Mouse (Mus musculus) embryonic facial prominence, embryonic 12.5 days (tissue): ENCODE results near the gene Idua. TPM values are rescaled to one million over a fixed set of nuclear protein-coding genes. Genes with fewer than 3 reads are reported as not detected.

Experiments used
- ATAC-seq: fragments of 200-750 bp; cut with Nextera tagmentation; 2 replicates; pipeline ENCODE4 v1.8.0; 2017; ENCODE audit not compliant: insufficient number of reproducible peaks, insufficient read depth, low FRiP score, low TSS enrichment
- H3K27ac ChIP-seq: fragments of 300-500 bp; sonication (generic); 2 replicates; pipeline ENCODE4 v1.5.1; 2016; ENCODE audit warnings: mild to moderate bottlenecking
- H3K27me3 ChIP-seq: fragments of 300-500 bp; sonication (generic); 2 replicates; pipeline ENCODE4 v1.6.1; 2016; ENCODE audit warnings: mild to moderate bottlenecking, moderate library complexity
- H3K36me3 ChIP-seq: fragments of 300-500 bp; sonication (generic); 2 replicates; pipeline ENCODE4 v1.6.1; 2016; ENCODE audit warnings: mild to moderate bottlenecking
- H3K4me1 ChIP-seq: fragments of 300-500 bp; sonication (generic); 2 replicates; pipeline ENCODE4 v1.6.1; 2016
- H3K4me2 ChIP-seq: fragments of 300-500 bp; sonication (generic); replicated peaks from 2 replicates; pipeline ENCODE4 v1.6.1; 2016; ENCODE audit warnings: mild to moderate bottlenecking, moderate library complexity
- H3K4me3 ChIP-seq: fragments of 300-500 bp; sonication (generic); 2 replicates; pipeline ENCODE4 v1.5.1; 2016; ENCODE audit warnings: mild to moderate bottlenecking
- H3K9ac ChIP-seq: fragments of 300-500 bp; sonication (generic); 2 replicates; pipeline ENCODE4 v1.6.1; 2016; ENCODE audit warnings: mild to moderate bottlenecking, moderate library complexity
- H3K9me3 ChIP-seq: fragments of 300-500 bp; sonication (generic); 2 replicates; pipeline ENCODE4 v1.6.1; 2016; ENCODE audit warnings: mild to moderate bottlenecking, moderate library complexity
- WGBS: fragments of 180-500 bp; shearing (Covaris S2); methylation state at CpG from one replicate; pipeline ENCODE4 v1.1.7; 2016; 5-methylcytosine and 5-hydroxymethylcytosine counted together
- polyA plus RNA-seq: library from polyadenylated mRNA; unstranded; fragments of >200 nt; fragmentation: Nextera tagmentation; extraction: Ambion mirVana; gene quantifications from 2 replicates; pipeline ENCODE4 v1.2.1, GENCODE M21; 2016

The Idua gene
- polyA plus RNA-seq, 1 experiment from 2014 or later: 14.5 TPM

DNA sequence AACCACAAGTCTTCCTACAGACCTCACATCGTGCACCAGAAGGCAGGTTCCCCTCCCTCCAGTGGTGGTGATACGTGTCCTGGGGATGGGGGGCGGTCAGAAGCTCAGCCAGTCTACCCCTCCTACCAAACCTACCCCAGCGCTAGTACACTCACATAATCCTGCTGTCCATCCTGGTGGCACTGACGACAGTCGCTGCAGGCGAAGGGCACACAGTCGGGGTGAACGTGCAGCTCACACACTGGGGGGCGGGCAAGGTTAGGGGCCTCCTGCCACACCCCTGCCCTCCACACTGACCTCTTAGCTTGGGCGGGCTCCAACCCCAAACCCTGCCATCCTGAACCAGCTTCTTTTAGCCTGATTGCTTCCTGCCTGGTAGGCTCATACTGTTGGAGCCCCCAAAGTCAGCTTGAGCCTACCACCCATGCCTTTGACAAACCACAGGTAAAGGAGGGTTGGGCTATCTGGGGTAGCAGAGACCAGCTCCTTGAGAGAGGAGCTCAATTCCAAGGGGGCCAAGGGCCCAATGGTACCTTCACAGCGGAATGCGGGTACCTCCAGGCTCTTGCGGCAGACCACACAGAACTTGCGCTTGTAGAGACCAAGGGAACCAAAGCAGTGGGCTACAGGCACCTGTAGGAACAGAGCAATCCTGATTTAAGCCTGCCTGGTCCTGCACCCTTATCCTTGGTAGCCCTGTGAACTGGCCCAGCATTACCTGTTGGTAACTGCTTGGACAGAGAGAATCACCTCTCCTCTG is 4.1 kb upstream of the Idua start:
- no peak overlapping the region for H3K4me3 ChIP-seq
- no peaks in the 10 kb centered on the region for H3K9me3 ChIP-seq
- no peak for ATAC-seq
- WGBS: 92% methylated on average over 15 of the region's 15 CpGs
- H3K27ac ChIP-seq: no peak overlapping the region
- H3K4me2 ChIP-seq: no peak overlapping the region
- peaks cover 54% of the 10 kb centered on the region for H3K36me3 ChIP-seq
- peaks cover 14% of the 10 kb centered on the region for H3K4me1 ChIP-seq
- H3K9ac ChIP-seq: no peak overlapping the region
- H3K27me3 ChIP-seq: no peaks in the 10 kb centered on the region

GRCm38 (mm10) chr5:108657406-108657805 is 2.7 kb upstream of the Idua start:
- Histone ChIP-seq H3K9me3 (no peaks in the 10 kb centered on the region), H3K9ac (no peak overlapping the region), H3K27me3 (no peaks in the 10 kb centered on the region), H3K4me2 (no peak overlapping the region), H3K27ac (no peak overlapping the region), H3K4me3 (no peak overlapping the region), H3K4me1 (peaks cover 14% of the 10 kb centered on the region), H3K36me3 (peaks cover 50% of the 10 kb centered on the region)
- no peak for ATAC-seq
- 76% methylated on average over 5 of the region's 5 CpGs for WGBS

GRCm38 (mm10) chr5:108658611-108659010 is 1.5 kb upstream of the Idua start:
- Histone ChIP-seq H3K4me3 (no peak overlapping the region), H3K9ac (no peak overlapping the region), H3K4me1 (peaks cover 14% of the 10 kb centered on the region), H3K36me3 (peaks cover 38% of the 10 kb centered on the region), H3K27ac (no peak overlapping the region), H3K9me3 (no peaks in the 10 kb centered on the region), H3K27me3 (no peaks in the 10 kb centered on the region), H3K4me2 (no peak overlapping the region)
- WGBS: 82% methylated on average over 1 of the region's 1 CpGs
- no peak for ATAC-seq

DNA sequence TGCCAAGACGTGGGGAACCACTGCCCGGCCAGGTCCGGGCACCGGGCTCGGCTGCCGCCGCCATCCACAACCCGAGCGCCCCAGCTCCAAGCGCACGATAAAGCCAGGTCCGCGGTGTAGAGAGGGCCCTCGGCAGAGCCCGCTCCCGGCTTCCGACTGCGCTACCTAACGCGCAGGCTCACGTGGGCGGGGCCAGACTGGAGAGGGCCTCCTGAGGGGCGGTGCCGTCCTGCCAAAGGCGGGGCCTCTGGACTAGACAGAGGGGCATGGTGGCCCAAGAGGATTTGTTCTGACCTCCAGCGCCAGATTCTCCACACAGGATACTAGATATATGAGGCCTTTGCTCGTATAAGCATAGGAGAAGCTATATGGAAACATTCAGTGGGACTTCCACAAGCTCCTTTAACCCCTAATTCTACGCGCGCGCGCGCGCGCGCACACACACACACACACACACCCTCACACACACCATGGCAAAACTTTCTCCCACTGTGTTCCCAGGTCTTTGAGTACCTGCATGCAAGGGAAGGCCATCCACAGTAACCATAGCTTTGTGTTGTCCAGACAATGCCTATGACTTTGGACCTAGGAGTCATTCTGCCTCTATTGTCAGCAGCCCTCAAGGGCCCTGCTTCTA is 619 bp downstream of the Idua start:
- Histone ChIP-seq H3K9me3 (no peaks in the 10 kb centered on the region), H3K36me3 (peaks cover 17% of the 10 kb centered on the region; the same call in 1 of the 2 replicates), H3K4me1 (peaks cover 14% of the 10 kb centered on the region), H3K27me3 (no peaks in the 10 kb centered on the region), H3K9ac (peak overlapping the region; percentile 87), H3K27ac (no peak overlapping the region), H3K4me2 (peak overlapping the region; percentile 90), H3K4me3 (peak overlapping the region; percentile 89)
- ATAC-seq: peak; percentile 98
- WGBS: 12% methylated on average over 36 of the region's 36 CpGs

DNA sequence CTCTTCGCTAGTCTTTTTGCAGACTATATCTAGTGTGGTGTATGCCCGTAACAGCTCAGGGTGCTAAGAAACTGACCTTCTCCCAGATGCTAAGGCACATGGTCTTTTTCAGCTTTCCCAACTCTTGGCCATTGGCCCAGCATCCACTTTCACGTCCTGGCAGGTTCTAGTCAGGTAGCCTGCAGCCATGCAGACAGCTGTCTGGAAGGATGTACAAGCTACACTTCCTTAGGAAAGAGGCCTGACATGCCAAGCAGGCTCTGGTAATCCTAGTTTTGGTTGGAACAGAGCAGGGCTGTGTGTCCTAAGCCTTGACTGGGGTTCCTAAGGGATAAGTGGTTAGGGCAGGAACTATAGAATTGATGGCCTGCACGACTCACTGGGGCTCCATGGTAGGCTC is 2.6 kb downstream of the Idua start:
- Histone ChIP-seq H3K9me3 (no peaks in the 10 kb centered on the region), H3K4me2 (no peak overlapping the region), H3K36me3 (peaks cover under 1% of the 10 kb centered on the region; the same call in 1 of the 2 replicates), H3K4me3 (no peak overlapping the region), H3K9ac (no peak overlapping the region), H3K27me3 (no peaks in the 10 kb centered on the region), H3K4me1 (peaks cover 14% of the 10 kb centered on the region), H3K27ac (no peak overlapping the region)
- no peak for ATAC-seq
- 77% methylated on average over 4 of the region's 4 CpGs for WGBS

DNA sequence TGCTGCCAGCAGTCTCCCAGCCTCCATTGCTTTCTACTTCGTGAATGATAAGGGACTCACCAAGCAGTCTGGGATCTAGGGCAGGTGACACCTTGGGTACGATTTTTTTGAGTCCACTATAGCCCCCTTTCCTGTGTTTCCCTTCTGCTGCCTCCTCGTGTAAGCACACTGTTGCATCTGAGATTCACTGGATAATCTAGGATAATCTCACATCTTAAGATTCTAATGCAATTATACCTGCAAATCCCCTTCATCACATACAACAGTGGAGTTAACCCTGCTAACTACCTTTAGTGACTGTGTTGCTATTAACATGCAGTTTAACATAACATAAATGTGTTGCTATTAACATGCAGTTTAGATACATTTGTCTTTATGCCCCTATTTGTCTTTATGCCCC is 4.9 kb downstream of the Idua start:
- WGBS: 49% methylated on average over 3 of the region's 3 CpGs
- ATAC-seq: no peak
- Histone ChIP-seq H3K4me2 (no peak overlapping the region), H3K4me1 (peaks cover 15% of the 10 kb centered on the region), H3K9me3 (no peaks in the 10 kb centered on the region), H3K27me3 (no peaks in the 10 kb centered on the region), H3K9ac (no peak overlapping the region), H3K27ac (no peak overlapping the region), H3K4me3 (no peak overlapping the region), H3K36me3 (no peaks in the 10 kb centered on the region)

GRCm38 (mm10) chr5:108667370-108667769 is 7.2 kb downstream of the Idua start:
- H3K27ac ChIP-seq: no peak overlapping the region
- ATAC-seq: no peak
- WGBS: 60% methylated on average over 2 of the region's 2 CpGs
- H3K4me3 ChIP-seq: no peak overlapping the region
- no peak overlapping the region for H3K9ac ChIP-seq
- no peak overlapping the region for H3K4me2 ChIP-seq
- peaks cover 13% of the 10 kb centered on the region for H3K36me3 ChIP-seq
- no peaks in the 10 kb centered on the region for H3K27me3 ChIP-seq
- H3K9me3 ChIP-seq: no peaks in the 10 kb centered on the region
- peaks cover 18% of the 10 kb centered on the region for H3K4me1 ChIP-seq

DNA sequence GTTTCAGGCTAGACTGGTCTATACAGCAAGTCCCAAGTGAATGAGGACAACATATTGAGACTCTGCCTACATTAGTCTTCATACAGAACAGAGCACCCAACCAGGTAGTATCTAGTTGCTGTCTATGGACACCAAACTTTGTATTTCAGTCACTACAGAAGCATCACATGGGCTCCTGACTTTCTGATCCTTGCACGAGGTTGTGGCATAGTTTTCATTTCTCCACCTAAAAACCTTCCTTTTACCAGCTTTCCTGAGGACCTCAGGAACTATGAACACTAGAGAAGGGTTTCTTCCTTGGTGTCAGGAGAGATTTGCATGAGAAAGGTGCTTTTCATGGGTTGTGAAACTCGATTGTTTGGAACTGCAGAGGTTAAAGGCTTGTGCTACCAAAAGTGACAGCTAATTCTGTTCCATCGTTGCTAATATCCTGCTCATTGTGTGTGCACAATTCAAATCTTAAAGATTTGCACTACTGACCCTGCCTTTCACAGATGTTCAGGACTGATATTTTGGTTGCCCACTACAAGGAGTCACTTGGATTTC is 8.3 kb downstream of the Idua start:
- H3K27me3 ChIP-seq: no peaks in the 10 kb centered on the region
- peaks cover 15% of the 10 kb centered on the region for H3K36me3 ChIP-seq
- H3K9me3 ChIP-seq: no peaks in the 10 kb centered on the region
- H3K4me1 ChIP-seq: peaks cover 18% of the 10 kb centered on the region
- peak overlapping the region; percentile 85; the same call in 1 of the 2 replicates for H3K27ac ChIP-seq
- peak overlapping the region; percentile 49 for H3K4me3 ChIP-seq
- no peak for ATAC-seq
- H3K4me2 ChIP-seq: peak overlapping the region; percentile 65
- WGBS: 20% methylated on average over 3 of the region's 3 CpGs
- H3K9ac ChIP-seq: peak overlapping the region; percentile 79

DNA sequence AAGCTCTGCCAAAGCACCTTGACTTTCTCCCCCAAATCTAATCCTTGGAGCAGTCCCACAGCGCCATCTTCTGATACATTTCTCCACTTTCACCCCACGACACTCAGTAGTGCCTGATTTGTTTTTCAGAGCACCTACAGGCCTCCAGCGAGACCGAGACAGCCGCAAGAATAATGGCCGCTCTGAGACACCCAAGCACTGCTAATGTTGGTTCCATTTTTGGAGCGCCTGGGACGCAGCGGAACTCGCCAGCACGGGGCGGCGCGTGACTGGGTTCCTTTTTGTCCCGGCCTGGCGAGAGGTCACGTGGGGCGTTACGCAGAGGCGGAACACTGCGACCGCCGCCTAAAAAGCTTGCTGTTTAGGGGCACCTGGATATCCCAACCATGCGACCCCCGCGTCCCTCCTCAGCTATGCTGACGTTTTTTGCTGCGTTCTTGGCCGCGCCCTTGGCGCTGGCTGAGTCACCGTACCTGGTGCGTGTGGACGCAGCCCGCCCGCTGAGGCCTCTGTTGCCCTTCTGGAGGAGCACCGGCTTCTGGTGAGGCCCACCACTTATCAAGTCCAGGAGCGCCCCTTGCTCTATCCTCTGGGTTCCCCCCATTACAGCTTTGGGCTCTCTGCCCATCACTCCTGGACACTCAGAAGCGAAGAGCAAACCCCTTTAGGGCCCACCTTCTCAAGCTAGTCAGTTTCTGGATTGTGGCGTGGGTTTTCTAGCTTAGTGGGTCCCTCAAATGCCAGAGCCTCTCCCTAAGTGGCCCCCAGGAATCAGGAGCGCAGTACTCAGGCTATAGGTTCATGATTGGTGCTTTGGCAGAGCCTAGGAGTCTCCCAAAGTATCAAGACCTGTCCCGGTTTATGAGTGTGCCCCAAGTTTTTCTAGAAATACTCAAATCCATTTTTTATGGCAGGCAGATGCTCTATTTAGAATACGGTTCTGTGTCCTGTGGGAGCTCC is 9.1 kb downstream of the Idua start, which contains the start of gene Dgkq:
Gene Dgkq, minus strand, starts transcription at position 696 of the 960 bp plus-strand sequence.
- peaks cover 18% of the 10 kb centered on the region for H3K4me1 ChIP-seq
- H3K36me3 ChIP-seq: peaks cover 15% of the 10 kb centered on the region
- 6% methylated on average over 43 of the region's 43 CpGs for WGBS
- ATAC-seq: peak; percentile 76
- H3K4me2 ChIP-seq: peak within 1 kb of the TSS; percentile 65
- H3K9me3 ChIP-seq: no peaks in the 10 kb centered on the region
- peak within 1 kb of the TSS; percentile 79 for H3K9ac ChIP-seq
- H3K27ac ChIP-seq: peak within 1 kb of the TSS; percentile 85
- H3K27me3 ChIP-seq: no peaks in the 10 kb centered on the region
- peak within 1 kb of the TSS; percentile 49 for H3K4me3 ChIP-seq

- H3K4me3 ChIP-seq: no peak overlapping the region
- no peaks in the 10 kb centered on the region for H3K9me3 ChIP-seq
- H3K36me3 ChIP-seq: peaks cover 15% of the 10 kb centered on the region
- H3K27me3 ChIP-seq: no peaks in the 10 kb centered on the region
- H3K4me1 ChIP-seq: peaks cover 18% of the 10 kb centered on the region
- WGBS: 82% methylated on average over 9 of the region's 9 CpGs
- H3K27ac ChIP-seq: no peak overlapping the region; the same call in 1 of the 2 replicates
- peak overlapping the region; percentile 79; the same call in 1 of the 2 replicates for H3K9ac ChIP-seq
- no peak for ATAC-seq
- H3K4me2 ChIP-seq: peak overlapping the region; percentile 65
These were observed 9.9 kb downstream of the Idua start for GRCm38 (mm10) chr5:108669986-108670385.

DNA sequence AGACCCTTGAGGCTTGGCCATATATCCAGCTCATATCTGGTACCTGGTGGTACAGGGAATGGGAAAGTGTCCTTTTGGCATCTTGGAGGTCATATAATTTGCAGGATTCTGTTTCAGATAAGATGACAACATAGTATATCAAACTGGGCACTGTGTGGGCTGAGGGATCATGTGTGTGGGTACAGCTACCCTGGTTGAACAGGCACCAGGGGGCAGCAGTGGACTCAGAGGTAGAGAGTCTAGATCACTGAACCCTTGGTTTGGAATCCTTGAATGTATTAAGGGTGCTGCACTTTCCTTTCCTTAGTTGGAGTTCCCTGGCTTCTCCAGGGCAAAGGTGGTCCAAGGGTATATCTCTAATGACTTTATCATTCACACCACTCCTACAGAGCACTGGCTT is 10.7 kb downstream of the Idua start:
- Histone ChIP-seq H3K27me3 (no peaks in the 10 kb centered on the region), H3K9me3 (no peaks in the 10 kb centered on the region), H3K4me3 (no peak overlapping the region), H3K9ac (no peak overlapping the region), H3K36me3 (peaks cover 15% of the 10 kb centered on the region), H3K4me1 (peaks cover 22% of the 10 kb centered on the region), H3K4me2 (no peak overlapping the region), H3K27ac (no peak overlapping the region)
- no peak for ATAC-seq
